Mouse (Mus musculus) embryonic facial prominence, embryonic 14.5 days (tissue): Measurements from ENCODE around the gene Shcbp1l. TPM values are rescaled to one million over a fixed set of nuclear protein-coding genes. Genes with fewer than 3 reads are reported as not detected.
A peak's percentile ranks its signal among the peaks of the same experiment; 100 is the strongest.
"Not testable (repeated sequence)": the region's sequence is repeated elsewhere in the genome, so short reads cannot be mapped to it uniquely, and the experiment has no call there.

Experiments
- ATAC-seq: fragments of 200-750 bp; cut with Nextera tagmentation; 2 replicates; pipeline ENCODE4 v1.8.0; 2017; ENCODE audit warnings: low read depth, moderate number of reproducible peaks, moderate TSS enrichment
- DNase-seq: peaks from one replicate; pipeline ENCODE4 v3.0.0-alpha.2; 2015; ENCODE audit warnings: low spot score
- H3K27ac ChIP-seq: fragments of 300-500 bp; sonication (generic); replicated peaks from 2 replicates; pipeline ENCODE4 v1.5.1; 2014; ENCODE audit warnings: low read depth, mild to moderate bottlenecking, low read length, moderate library complexity
- H3K27me3 ChIP-seq: fragments of 300-500 bp; sonication (generic); replicated peaks from 2 replicates; pipeline ENCODE4 v1.6.1; 2014; ENCODE audit warnings: low read length; ENCODE audit not compliant: control insufficient read depth, insufficient read depth
- H3K36me3 ChIP-seq: fragments of 300-500 bp; sonication (generic); 2 replicates; pipeline ENCODE4 v1.6.1; 2014; ENCODE audit warnings: low read length, mixed read lengths; ENCODE audit not compliant: control insufficient read depth, insufficient read depth
- H3K4me1 ChIP-seq: fragments of 300-500 bp; sonication (generic); 2 replicates; pipeline ENCODE4 v1.6.1; 2014; ENCODE audit warnings: antibody characterized with exemption, low read length; ENCODE audit not compliant: control insufficient read depth, insufficient read depth
- H3K4me2 ChIP-seq: fragments of 300-500 bp; sonication (generic); 2 replicates; pipeline ENCODE4 v1.6.1; 2014; ENCODE audit warnings: low read depth, mild to moderate bottlenecking, low read length, moderate library complexity, mixed read lengths
- H3K4me3 ChIP-seq: fragments of 300-500 bp; sonication (generic); 2 replicates; pipeline ENCODE4 v1.5.1; 2014; ENCODE audit warnings: low read depth, mild to moderate bottlenecking, low read length
- H3K9ac ChIP-seq: fragments of 300-500 bp; sonication (generic); 2 replicates; pipeline ENCODE4 v1.6.1; 2014; ENCODE audit warnings: low read depth, mild to moderate bottlenecking, low read length, moderate library complexity, mixed read lengths
- H3K9me3 ChIP-seq: fragments of 300-500 bp; sonication (generic); 2 replicates; pipeline ENCODE4 v1.6.1; 2016; ENCODE audit warnings: low read length; ENCODE audit not compliant: control insufficient read depth
- WGBS: fragments of 180-500 bp; shearing (Covaris S2); extraction: QIAGEN DNeasy Blood & Tissue Kit; methylation state at CpG from one replicate; pipeline ENCODE4 v1.1.7; 2014; 5-methylcytosine and 5-hydroxymethylcytosine counted together
- polyA plus RNA-seq: library from polyadenylated mRNA; unstranded; fragments of >200 nt; fragmentation: Nextera tagmentation; extraction: Ambion mirVana; gene quantifications from 2 replicates; pipeline ENCODE4 v1.2.1, GENCODE M21; 2014

Gene Shcbp1l
- polyA plus RNA-seq, 1 experiment from 2014 or later, result 0.21 TPM

GRCm38 (mm10) chr1:153395706-153396105, 29.3 kb upstream of the Shcbp1l start:
- not testable (repeated sequence) for H3K4me3 ChIP-seq, H3K27me3 ChIP-seq, ATAC-seq, H3K4me1 ChIP-seq, H3K9me3 ChIP-seq, H3K9ac ChIP-seq, DNase-seq, H3K36me3 ChIP-seq, H3K27ac ChIP-seq, H3K4me2 ChIP-seq
- 78% methylated on average over 4 of the region's 4 CpGs for WGBS

DNA sequence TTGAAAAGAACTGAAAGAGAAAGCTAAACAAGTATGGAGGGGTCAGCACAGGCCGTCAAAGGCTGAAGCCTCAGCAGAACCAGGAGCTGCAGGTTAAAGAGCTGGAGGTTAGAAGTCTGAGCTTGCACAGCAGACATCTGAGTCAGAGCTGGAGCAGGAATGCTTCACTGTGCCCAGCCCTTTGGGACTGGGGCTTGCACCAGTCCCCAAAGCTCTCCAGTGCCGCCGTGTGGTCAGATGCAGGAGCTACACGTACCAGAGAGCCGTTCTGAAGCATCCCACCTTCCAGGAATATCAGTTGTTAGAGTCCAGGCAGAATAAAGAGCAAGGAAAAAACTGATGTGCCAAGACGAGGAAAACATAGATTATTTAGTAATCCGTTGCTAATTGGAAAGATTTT, 23.2 kb upstream of the Shcbp1l start:
- H3K4me3 ChIP-seq, result no peak overlapping the region
- 1% methylated on average over 7 of the region's 7 CpGs for WGBS
- peak; percentile 82 for ATAC-seq

DNA sequence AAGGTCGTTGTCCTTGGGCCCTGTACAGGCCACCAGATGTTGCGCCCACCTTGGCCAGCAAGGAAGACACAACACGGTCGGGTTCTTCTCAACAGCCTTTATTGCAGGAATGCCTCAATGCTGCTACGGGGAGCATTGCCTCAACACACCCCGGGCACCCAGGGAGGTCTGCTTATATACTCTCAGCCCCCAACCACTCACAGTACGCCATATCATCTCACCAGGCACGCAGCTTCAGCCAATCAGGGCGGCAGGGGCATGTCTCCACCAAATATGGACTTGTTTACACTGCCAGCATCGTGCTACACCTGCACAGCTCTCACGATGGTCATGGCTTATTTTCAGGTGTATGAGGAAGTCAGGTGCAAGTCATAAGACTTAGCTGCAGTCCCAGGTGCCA, 17.3 kb upstream of the Shcbp1l start:
- not testable (repeated sequence) for ATAC-seq
- 83% methylated on average over 11 of the region's 11 CpGs for WGBS

More for the DNA sequence above, 23.2 kb upstream of the Shcbp1l start:
- H3K36me3 ChIP-seq, result no peaks in the 10 kb centered on the region
- DNase-seq, result peak; percentile 87
- no peaks in the 10 kb centered on the region for H3K9me3 ChIP-seq
- no peak overlapping the region for H3K9ac ChIP-seq
- no peaks in the 10 kb centered on the region for H3K27me3 ChIP-seq
- H3K4me2 ChIP-seq, result no peak overlapping the region
- H3K27ac ChIP-seq, result no peak overlapping the region
- no peaks in the 10 kb centered on the region for H3K4me1 ChIP-seq

GRCm38 (mm10) chr1:153408296-153408695, 16.7 kb upstream of the Shcbp1l start:
- H3K27ac ChIP-seq, H3K4me3 ChIP-seq, H3K4me1 ChIP-seq, H3K9ac ChIP-seq, H3K36me3 ChIP-seq, DNase-seq, H3K4me2 ChIP-seq, ATAC-seq, H3K27me3 ChIP-seq, H3K9me3 ChIP-seq: not testable (repeated sequence)
- WGBS, result 87% methylated on average over 4 of the region's 5 CpGs

More for the DNA sequence above, 17.3 kb upstream of the Shcbp1l start:
- H3K4me3 ChIP-seq, H3K27ac ChIP-seq, H3K9ac ChIP-seq, H3K4me2 ChIP-seq, H3K4me1 ChIP-seq, H3K9me3 ChIP-seq, H3K27me3 ChIP-seq, DNase-seq, H3K36me3 ChIP-seq: not testable (repeated sequence)

- not testable (repeated sequence) for H3K4me2 ChIP-seq, H3K9me3 ChIP-seq, H3K4me3 ChIP-seq, H3K27ac ChIP-seq, H3K4me1 ChIP-seq, H3K36me3 ChIP-seq, H3K27me3 ChIP-seq, DNase-seq, ATAC-seq, H3K9ac ChIP-seq
- WGBS, result 90% methylated on average over 1 of the region's 4 CpGs
Measured at GRCm38 (mm10) chr1:153410915-153411314, 14.0 kb upstream of the Shcbp1l start.

- Histone ChIP-seq H3K4me2 (no peak overlapping the region), H3K4me1 (no peaks in the 10 kb centered on the region), H3K27me3 (no peaks in the 10 kb centered on the region), H3K9ac (no peak overlapping the region), H3K9me3 (no peaks in the 10 kb centered on the region), H3K36me3 (no peaks in the 10 kb centered on the region), H3K4me3 (no peak overlapping the region), H3K27ac (no peak overlapping the region)
- WGBS, result 86% methylated on average over 6 of the region's 6 CpGs
- no peak for ATAC-seq
- DNase-seq, result no peak
Measured at GRCm38 (mm10) chr1:153411723-153412122, 13.2 kb upstream of the Shcbp1l start.

GRCm38 (mm10) chr1:153412663-153413396, 12.1 kb upstream of the Shcbp1l start:
- H3K4me3 ChIP-seq, H3K9ac ChIP-seq, H3K9me3 ChIP-seq, ATAC-seq, H3K4me2 ChIP-seq, H3K27me3 ChIP-seq, H3K4me1 ChIP-seq, H3K36me3 ChIP-seq, DNase-seq, H3K27ac ChIP-seq: not testable (repeated sequence)
- 57% methylated on average over 3 of the region's 4 CpGs for WGBS

GRCm38 (mm10) chr1:153413397-153414020, 11.5 kb upstream of the Shcbp1l start:
- H3K36me3 ChIP-seq, DNase-seq, ATAC-seq, H3K4me2 ChIP-seq, H3K4me3 ChIP-seq, H3K4me1 ChIP-seq, H3K27ac ChIP-seq, H3K9ac ChIP-seq, H3K27me3 ChIP-seq, H3K9me3 ChIP-seq: not testable (repeated sequence)
- 74% methylated on average over 13 of the region's 13 CpGs for WGBS
